Mouse (Mus musculus) thymus, postnatal 10 days (tissue): ENCODE results near the gene Apol10b.
"Not testable (repeated sequence)": the region's sequence is repeated elsewhere in the genome, so short reads cannot be mapped to it uniquely, and the experiment has no call there.

Experiments
- DNase-seq, 2 experiments: peaks; one replicate each; pipeline ENCODE4 v3.0.0; 2021; ENCODE audit warnings: low spot score in 2 of 2

The Apol10b gene

DNA sequence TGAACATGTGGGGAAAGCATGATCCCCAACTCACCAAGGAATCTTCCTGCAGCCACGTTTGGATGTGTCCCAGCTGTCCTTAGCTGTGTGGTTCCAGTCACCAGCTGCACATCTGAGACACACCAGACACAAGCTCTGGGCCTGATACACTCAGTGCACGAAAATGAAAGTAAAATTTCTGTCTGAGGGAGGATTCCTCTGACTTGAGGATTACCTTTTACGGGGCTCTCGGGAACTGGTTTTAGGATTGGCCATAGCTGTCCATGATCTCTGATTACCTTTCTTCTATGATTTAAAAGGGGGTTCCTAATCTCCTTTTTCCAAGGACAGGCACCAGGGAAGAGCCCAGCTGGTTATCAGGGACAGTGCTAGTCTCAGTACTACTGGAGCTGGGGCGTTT, at the start of gene Apol10b:
Apol10b (minus strand) TSS at position 165 of the 400 bp plus-strand sequence.
- no peak for DNase-seq

DNA sequence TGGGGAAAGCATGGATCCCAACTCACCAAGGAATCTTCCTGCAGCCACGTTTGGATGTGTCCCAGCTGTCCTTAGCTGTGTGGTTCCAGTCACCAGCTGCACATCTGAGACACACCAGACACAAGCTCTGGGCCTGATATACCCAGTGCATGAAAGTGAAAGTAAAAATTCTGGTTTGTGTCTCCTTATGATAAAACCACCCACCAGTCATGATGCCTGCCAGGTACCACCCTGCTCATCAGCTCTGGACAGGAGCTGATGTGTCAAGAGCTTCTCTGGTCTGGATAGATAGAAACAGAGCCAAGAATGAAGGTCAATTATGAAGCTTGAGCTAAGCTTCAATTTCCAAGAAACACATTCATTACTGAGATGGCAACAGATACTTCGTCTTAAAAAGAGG, 47.3 kb upstream of the Apol10b start, which contains the start of gene Apol11b:
Apol11b (minus strand) TSS at position 111 of the 400 bp plus-strand sequence.
- not testable (repeated sequence) for DNase-seq

DNA sequence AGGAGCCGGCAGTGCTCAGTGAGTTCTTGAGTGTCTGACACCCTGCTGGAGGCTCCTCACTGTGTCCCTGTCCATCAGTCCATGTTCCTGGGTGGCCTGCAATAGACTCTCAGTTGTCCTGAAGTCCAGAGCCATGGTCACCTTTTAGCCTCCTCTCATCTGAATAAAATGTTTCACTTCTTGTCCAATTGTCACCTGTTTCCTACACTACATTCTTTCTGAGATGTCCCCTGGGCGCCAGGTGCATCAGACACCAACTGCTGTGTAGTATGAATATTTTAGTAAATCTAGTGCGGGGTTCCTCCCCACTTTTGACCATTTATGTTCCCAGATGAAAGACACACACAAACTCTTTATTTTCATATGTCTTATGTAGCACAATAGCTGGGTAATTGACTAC, 33.9 kb upstream of the Apol10b start:
- DNase-seq, result not testable (repeated sequence)

GRCm38 (mm10) chr15:77628647-77629046, 32.7 kb upstream of the Apol10b start:
- not testable (repeated sequence) for DNase-seq

GRCm38 (mm10) chr15:77626471-77626870, 30.5 kb upstream of the Apol10b start:
- not testable (repeated sequence) for DNase-seq

DNA sequence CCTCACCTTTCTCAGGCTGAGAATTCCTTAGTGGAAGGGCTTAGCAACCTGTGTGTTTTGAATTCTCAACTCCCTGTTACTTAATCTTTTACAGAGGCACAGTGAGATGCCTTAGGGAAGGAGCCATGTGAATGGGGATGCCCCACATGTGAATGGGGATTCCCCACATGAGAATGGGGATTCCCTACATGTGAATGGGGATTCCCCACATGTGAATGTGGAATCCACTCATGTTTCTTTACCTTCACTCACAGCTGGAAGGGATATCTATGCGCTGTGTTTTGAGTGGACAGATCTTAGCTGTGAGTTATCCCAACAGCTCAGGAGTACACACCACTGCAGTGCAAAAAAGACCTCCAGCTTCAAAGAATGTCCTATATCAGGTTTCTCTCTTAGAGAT, 28.8 kb upstream of the Apol10b start:
- DNase-seq, result no peak

DNA sequence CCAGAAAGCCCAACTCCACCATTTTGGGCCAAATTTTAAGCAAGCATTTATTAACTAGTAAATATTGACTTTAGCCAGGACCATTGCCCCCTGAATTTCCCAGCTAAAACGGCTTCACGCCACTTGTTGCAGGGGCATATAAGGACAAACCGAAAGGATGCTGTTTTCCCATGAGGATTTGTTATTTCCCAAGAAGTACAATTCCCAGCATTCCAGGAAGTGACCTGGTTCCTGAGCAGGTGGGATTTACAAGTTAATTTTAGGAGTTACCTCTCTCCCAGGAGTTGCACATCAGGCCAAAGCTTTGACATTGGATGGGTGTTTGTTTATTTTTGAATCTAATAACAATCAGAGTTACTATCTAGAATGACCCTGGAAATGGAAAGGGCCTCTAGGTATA, 10.1 kb upstream of the Apol10b start:
- no peak for DNase-seq

GRCm38 (mm10) chr15:77598958-77599357, 3.0 kb upstream of the Apol10b start, which contains the start of gene Gm36245:
Gene Gm36245, plus strand, starts transcription at chr15:77599258.
- no peak for DNase-seq

DNA sequence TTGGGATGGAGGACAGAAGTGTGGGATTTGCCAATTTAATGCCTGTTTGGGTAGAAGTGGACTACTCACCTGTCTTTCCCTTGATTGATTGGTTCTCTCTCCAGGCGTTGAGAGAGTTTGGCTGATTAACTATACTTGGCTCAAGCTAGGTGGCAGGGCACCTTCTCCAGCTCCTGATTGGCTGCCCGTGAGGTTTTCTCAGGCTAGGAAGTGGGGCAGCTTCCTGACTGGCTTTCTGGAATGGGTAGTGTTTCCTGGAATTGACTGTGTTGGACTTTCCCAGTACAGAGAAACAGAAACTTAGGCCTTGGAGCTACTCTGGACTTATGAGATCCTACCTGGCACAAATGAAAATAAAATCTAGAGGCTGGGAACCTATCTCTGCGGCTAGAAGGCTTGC, 2.5 kb upstream of the Apol10b start:
- no peak for DNase-seq

DNA sequence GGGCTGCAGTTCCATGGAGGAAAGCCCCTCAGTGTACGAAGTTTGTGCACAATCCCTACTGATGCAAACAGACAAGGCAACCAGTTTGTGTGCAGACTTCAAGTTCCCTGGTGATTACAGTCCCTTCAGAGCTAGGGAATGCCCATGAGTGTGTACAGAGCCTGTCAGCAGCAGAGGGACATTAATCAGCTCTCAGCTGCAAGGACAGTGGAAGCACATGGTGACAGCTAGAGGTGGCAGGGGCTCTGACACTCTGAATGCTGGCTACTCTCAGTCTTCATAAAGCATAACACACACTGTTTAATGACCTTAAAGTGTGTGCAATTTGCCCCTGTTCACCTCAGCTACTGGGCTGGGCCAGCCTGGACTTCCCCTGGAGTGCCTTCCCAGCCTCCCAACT, 2.4 kb downstream of the Apol10b start:
- no peak for DNase-seq

DNA sequence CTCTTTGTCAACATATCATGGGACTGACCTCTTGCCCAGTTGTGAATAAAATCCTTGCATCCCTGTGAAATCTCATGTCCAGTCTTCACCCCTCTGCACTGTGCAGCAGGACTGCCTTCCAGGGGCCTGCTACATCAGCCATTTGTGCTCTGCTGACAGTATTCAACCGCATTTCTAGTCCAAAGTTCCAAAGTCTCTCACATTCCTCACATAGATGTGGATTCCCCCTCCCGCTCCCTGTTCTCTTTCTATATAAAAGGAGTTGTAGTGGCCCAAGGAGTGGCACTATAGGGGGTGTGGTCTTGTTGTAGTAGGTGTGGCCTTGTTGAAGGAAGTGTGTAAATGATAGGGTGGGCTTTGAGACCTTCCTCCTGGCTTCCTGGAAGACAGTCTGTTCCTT, 5.0 kb downstream of the Apol10b start:
- no peak for DNase-seq

DNA sequence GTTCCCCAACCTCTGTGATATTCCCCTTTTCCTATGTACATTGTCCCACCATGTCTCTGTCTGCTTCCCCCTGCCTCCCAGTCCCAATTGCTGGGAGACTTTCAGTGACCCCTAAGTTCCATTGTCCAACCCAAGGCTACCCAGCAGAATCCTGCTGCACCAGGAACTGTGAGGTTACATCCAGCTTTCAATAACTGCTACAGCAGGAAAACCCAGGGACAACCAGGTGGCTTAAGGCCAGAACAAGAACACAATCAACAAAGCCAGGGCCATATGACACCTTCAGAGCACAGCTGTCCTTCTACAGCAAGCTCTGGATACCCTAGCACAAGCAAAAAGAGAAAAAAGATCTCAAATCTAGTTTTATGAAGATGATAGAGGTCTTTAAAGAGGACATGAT, 6.9 kb downstream of the Apol10b start:
- no peak for DNase-seq

DNA sequence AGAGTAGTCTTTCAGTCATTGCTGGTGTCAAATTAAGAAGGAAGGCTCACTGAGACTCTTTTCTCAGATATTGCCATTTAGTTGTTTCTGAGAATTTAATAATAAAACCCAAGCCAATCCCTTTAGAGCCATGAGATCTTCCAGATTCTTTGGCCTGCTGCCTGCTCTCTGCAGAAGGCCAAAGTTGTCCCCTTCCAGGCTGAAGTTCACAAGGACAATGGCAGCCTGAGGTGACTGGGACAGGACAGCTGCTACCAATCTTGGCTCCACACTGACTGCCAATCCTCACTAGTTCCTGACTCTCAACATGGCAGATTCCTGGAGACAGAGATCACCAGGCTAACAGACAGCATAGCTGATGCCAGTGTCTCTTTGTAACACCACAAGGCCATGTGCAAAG, 8.9 kb downstream of the Apol10b start:
- DNase-seq, result no peak

GRCm38 (mm10) chr15:77581681-77582080, 14.2 kb downstream of the Apol10b start:
- DNase-seq, result no peak

- no peak for DNase-seq
Observed at GRCm38 (mm10) chr15:77579311-77579710, 16.6 kb downstream of the Apol10b start.

DNA sequence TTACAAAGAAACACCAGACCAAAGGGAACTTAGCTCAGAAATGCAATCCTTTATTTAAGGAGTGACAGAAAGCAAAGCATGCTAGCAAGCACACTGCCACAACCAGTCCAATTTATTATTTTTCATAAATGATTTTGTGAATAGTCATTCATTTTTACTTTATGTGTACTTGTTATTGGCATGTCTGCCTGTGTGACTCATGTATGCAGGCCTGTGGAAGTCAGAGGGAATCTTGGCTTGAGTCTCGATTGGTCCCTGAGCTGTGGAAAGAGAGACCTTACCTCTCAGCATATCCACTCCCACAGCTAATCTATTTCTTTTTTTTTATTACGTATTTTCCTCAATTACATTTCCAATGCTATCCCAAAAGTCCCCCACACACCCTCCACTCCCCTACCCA, 17.1 kb downstream of the Apol10b start:
- DNase-seq, result no peak

- DNase-seq, result no peak
Observed at GRCm38 (mm10) chr15:77563219-77563618, 32.7 kb downstream of the Apol10b start.

DNA sequence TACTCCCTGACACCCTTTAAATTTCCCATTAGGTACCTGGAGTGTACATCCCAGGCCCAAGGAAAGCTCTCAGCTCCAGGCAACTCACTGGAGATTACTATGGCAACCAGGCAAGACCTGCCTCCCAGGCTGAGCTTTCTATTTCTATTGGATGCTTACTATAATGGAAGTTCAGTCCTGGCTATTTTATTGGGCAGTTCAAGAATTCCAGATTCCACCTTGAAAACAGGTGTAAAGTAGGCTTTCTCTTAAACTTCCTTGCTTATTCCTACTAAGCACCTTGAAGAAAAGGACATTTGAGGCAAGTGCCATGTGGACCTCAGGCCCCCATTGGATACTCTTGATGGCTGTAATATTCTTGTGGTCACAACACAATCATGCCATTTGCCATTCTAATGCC, 34.1 kb downstream of the Apol10b start, which contains the start of gene 1700025B11Rik:
1700025B11Rik (minus strand) TSS at position 101 of the 400 bp plus-strand sequence.
- no peak for DNase-seq

DNA sequence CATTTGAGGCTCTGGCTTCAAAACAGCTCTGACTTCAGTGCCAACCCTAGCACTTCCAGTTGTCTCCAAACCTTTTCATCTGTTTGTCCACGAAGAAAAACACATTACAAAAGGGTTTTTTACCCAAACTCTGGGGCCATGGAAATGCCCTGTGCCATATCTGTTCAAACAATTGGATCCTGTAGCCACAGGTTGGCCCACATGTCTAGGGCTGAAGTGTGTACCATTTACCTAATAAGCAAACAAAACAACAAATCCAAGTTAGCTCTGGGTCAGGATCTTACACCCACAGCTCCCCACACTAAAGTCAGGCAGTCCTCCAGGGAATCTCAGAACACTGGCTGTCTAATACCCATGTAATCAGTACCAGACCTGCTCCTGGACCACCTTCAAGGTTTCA, 56.7 kb downstream of the Apol10b start:
- not testable (repeated sequence) for DNase-seq
